Mouse (Mus musculus) forebrain, embryonic 15.5 days (tissue): ENCODE data around the gene Zfp36l2. TPM values are rescaled to one million over a fixed set of nuclear protein-coding genes. Genes with fewer than 3 reads are reported as not detected.
"Not testable (repeated sequence)": the region's sequence is repeated elsewhere in the genome, so short reads cannot be mapped to it uniquely, and the experiment has no call there.

Source experiments
- ATAC-seq: fragments of 200-750 bp; cut with Nextera tagmentation; replicated peaks from 2 replicates; pipeline ENCODE4 v1.8.0; 2017; ENCODE audit warnings: mild to moderate bottlenecking, moderate TSS enrichment, moderate library complexity
- H3K27ac ChIP-seq: fragments of 300-500 bp; sonication (generic); replicated peaks from 2 replicates; pipeline ENCODE4 v1.5.1; 2015; ENCODE audit warnings: mild to moderate bottlenecking, inconsistent platforms
- H3K27me3 ChIP-seq: fragments of 300-500 bp; sonication (generic); 2 replicates; pipeline ENCODE4 v1.6.1; 2015; ENCODE audit warnings: inconsistent platforms
- H3K36me3 ChIP-seq: fragments of 300-500 bp; sonication (generic); 2 replicates; pipeline ENCODE4 v1.6.1; 2015; ENCODE audit warnings: mild to moderate bottlenecking, inconsistent platforms
- H3K4me1 ChIP-seq: fragments of 300-500 bp; sonication (generic); 2 replicates; pipeline ENCODE4 v1.6.1; 2015; ENCODE audit warnings: inconsistent platforms
- H3K4me2 ChIP-seq: fragments of 300-500 bp; sonication (generic); replicated peaks from 2 replicates; pipeline ENCODE4 v1.6.1; 2015; ENCODE audit warnings: mild to moderate bottlenecking, inconsistent platforms
- H3K4me3 ChIP-seq: fragments of 300-500 bp; sonication (generic); 2 replicates; pipeline ENCODE4 v1.5.1; 2015; ENCODE audit warnings: mild to moderate bottlenecking, inconsistent platforms
- H3K9ac ChIP-seq: fragments of 300-500 bp; sonication (generic); replicated peaks from 2 replicates; pipeline ENCODE4 v1.6.1; 2015; ENCODE audit warnings: mild to moderate bottlenecking, inconsistent platforms
- H3K9me3 ChIP-seq: fragments of 300-500 bp; sonication (generic); 2 replicates; pipeline ENCODE4 v1.6.1; 2016; ENCODE audit warnings: inconsistent platforms
- WGBS: fragments of 180-500 bp; shearing (Covaris S2); methylation state at CpG from one replicate; pipeline ENCODE4 v1.1.7; 2015; ENCODE audit warnings: mixed read lengths; 5-methylcytosine and 5-hydroxymethylcytosine counted together
- polyA plus RNA-seq: library from polyadenylated mRNA; unstranded; fragments of >200 nt; fragmentation: Nextera tagmentation; extraction: Ambion mirVana; gene quantifications from 2 replicates; pipeline ENCODE4 v1.2.1, GENCODE M21; 2015

Zfp36l2 gene
- 4.7 and 4.9 TPM in 2 replicates for polyA plus RNA-seq

DNA sequence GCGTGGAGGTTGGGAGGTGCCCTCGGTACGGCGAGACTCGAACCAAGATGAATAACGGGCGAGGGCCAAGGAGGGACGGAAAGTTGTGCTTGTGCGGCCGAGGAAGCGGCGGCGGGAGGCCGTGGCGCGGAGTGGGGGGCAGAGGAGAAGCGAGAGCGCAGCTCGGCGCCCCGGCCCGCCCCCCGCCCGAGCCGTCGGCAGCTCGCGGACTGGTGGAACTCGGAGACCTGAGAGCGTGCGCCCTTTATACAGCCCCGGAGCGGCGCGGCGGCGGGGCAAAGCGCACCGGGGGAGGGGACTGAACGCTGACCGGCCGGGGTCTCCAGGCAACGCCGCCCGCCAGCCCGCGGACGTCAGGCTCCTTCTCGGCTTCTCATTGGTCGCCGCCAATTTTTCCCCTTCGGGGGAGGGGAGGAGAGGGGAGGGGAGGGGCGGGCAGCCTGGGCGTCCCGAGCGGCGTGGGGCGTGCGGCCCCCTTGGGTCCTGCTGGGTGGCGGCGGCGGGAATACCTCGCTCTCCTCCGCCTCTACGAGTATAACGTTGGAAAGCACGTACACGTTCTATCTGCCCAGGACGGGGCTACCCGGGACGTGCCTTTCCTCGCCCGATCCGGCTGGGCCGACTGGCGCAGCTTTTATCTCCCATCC, at the start of gene Zfp36l2:
Gene Zfp36l2, minus strand, starts transcription at position 221 of the 647 bp plus-strand sequence.
- ATAC-seq = peak; percentile 87
- peaks cover 5% of the 10 kb centered on the region; the same call in 1 of the 2 replicates for H3K36me3 ChIP-seq
- under 1% methylated on average over 71 of the region's 76 CpGs for WGBS

DNA sequence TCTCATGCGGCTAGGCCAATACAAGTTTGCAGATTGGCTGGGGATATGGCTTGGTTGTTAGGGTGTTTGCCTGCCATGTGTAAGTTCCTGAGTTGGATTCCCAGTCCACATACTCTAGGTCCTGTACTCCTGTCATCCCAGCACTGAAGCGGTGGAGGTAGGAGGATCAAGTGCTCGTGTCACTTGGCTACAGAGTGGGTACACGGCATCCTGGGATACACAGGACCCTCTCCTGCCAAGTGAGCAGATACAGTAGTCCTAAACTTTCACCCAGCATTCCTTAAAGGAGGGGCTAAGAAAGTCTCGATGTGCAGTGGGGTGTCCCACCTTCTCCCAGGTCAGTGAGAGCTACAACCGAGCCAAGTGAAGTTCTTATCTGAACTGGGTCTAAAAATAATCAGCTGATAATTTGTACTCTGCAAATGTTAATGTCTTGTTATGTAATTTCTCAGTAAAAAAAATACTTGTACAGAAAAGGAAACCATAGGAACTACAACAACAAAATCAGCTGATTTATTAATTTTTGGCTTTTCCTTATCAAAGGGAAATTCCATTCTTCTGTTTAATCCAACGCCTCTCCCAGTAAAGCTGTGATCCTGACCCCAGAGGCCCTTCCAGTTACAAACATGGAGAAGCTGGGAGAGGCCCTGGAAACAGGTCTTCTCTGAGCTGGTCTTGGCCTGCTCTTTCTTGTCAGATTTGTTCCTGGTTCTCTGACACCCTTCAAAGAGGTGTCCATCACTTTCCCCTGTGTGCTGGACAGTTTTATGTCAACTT, 49.2 kb upstream of the Zfp36l2 start:
- Histone ChIP-seq H3K9ac (no peak overlapping the region), H3K4me1 (no peaks in the 10 kb centered on the region), H3K27ac (no peak overlapping the region), H3K4me2 (no peak overlapping the region), H3K4me3 (no peak overlapping the region), H3K9me3 (no peaks in the 10 kb centered on the region), H3K36me3 (no peaks in the 10 kb centered on the region), H3K27me3 (no peaks in the 10 kb centered on the region)
- no peak for ATAC-seq
- WGBS = 93% methylated on average over 7 of the region's 7 CpGs

More for the DNA sequence above, at the start of gene Zfp36l2:
- peak within 1 kb of the TSS; percentile 89 for H3K27ac ChIP-seq
- H3K4me2 ChIP-seq = peak within 1 kb of the TSS; percentile 86
- peaks cover 41% of the 10 kb centered on the region for H3K4me1 ChIP-seq
- peak within 1 kb of the TSS; percentile 52 for H3K9ac ChIP-seq
- no peaks in the 10 kb centered on the region for H3K9me3 ChIP-seq
- peaks cover 7% of the 10 kb centered on the region; the same call in 1 of the 2 replicates for H3K27me3 ChIP-seq
- H3K4me3 ChIP-seq = peak within 1 kb of the TSS; percentile 73

DNA sequence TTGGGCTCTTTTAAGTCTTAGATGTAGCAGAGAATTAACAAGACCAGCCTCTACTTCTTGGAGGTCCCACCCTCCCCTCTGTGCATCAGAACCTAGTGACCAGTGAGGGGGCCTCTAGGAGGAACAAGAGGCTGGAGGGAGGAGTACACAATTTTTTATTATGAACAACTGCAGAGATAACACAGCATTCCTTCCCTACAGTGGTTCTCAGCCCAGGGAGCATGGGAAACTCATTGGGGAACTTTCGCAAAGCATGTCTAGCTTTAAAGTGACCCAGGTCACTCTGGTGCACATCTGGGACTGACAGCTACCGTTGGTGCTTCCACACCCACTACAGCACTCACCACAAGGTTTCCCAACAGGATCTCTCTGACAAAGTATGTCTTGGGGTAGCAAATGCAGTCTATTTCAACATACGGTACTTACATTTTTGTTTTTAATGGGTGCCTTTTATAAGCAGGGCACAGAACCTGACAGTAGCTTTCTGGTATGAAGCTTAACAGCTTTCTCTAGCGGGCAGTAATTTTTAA, 47.7 kb upstream of the Zfp36l2 start:
- H3K9me3 ChIP-seq = no peaks in the 10 kb centered on the region
- ATAC-seq = no peak
- H3K27me3 ChIP-seq = no peaks in the 10 kb centered on the region
- H3K27ac ChIP-seq = no peak overlapping the region
- no peaks in the 10 kb centered on the region for H3K36me3 ChIP-seq
- no peak overlapping the region for H3K4me3 ChIP-seq
- WGBS = 93% methylated on average over 4 of the region's 4 CpGs
- H3K4me2 ChIP-seq = no peak overlapping the region
- H3K4me1 ChIP-seq = no peaks in the 10 kb centered on the region
- H3K9ac ChIP-seq = no peak overlapping the region

DNA sequence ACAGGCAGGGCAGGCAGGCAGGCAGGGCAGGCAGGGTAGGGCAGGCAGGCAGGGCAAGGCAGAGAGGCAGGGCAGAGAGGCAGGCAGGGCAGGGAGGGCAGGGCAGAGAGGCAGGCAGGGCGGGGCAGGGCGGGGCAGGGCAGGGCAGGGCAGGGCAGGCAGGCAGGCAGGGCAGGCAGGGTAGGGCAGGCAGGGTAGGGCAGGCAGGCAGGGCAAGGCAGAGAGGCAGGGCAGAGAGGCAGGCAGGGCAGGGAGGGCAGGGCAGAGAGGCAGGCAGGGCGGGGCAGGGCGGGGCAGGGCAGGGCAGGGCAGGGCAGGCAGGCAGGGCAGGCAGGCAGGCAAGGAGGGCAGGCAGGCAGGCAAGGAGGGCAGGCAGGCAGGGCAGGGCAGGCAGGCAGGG, 47.0 kb upstream of the Zfp36l2 start:
- not testable (repeated sequence) for H3K9me3 ChIP-seq, ATAC-seq, H3K36me3 ChIP-seq, H3K9ac ChIP-seq, H3K27me3 ChIP-seq, H3K4me3 ChIP-seq, H3K4me2 ChIP-seq, H3K4me1 ChIP-seq, H3K27ac ChIP-seq
- 100% methylated on average over 2 of the region's 4 CpGs for WGBS

DNA sequence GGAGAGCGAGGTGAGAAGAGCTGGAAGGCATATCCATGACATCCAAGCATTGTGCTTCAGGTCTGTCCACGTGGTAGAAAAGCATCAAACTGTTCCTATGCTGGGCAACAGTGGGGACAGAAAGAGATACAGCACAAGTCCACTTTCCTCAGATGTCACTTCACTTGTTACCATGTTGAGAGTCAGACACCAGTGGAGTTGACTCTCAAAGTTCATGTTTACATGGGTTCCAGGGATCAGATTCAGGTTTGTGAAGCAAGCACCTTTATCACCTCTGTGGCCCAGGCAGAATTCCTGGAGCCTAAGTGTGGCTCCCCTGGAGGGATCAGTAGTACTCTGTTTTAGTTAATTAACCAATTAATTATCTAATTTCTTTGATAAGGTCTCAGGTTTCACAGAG, 46.0 kb upstream of the Zfp36l2 start:
- ATAC-seq = no peak
- Histone ChIP-seq H3K9ac (no peak overlapping the region), H3K27me3 (no peaks in the 10 kb centered on the region), H3K4me3 (no peak overlapping the region), H3K9me3 (no peaks in the 10 kb centered on the region), H3K36me3 (0 out of 2 replicates have a peak, but pooled peaks cover 2% of the 10 kb centered on the region), H3K4me2 (no peak overlapping the region), H3K27ac (no peak overlapping the region), H3K4me1 (no peaks in the 10 kb centered on the region)
- 88% methylated on average over 2 of the region's 2 CpGs for WGBS

DNA sequence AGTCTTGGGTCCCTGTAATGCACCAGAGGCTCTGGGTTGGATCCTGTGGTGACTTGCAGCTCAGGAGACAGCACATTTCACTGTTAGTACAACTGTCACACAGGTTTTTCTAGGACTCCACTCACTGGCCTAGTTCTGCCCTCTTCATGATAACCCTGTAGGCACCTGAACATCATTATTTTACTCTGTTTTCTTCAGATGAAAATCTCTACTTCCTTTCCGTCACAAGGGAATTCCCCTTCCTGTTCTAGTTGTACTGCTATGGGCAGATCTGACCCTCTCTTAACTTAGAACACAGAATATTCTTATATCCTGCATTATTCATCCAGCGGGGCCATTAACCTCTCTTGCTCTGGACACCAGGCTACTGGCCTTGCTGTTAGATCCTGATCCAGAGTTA, 43.6 kb upstream of the Zfp36l2 start:
- H3K4me3 ChIP-seq = no peak overlapping the region
- 0 out of 2 replicates have a peak, but pooled peaks cover 2% of the 10 kb centered on the region for H3K36me3 ChIP-seq
- 96% methylated on average over 2 of the region's 2 CpGs for WGBS
- H3K9ac ChIP-seq = no peak overlapping the region
- no peaks in the 10 kb centered on the region for H3K4me1 ChIP-seq
- no peak overlapping the region for H3K27ac ChIP-seq
- H3K4me2 ChIP-seq = no peak overlapping the region
- H3K9me3 ChIP-seq = no peaks in the 10 kb centered on the region
- no peaks in the 10 kb centered on the region for H3K27me3 ChIP-seq
- ATAC-seq = no peak

DNA sequence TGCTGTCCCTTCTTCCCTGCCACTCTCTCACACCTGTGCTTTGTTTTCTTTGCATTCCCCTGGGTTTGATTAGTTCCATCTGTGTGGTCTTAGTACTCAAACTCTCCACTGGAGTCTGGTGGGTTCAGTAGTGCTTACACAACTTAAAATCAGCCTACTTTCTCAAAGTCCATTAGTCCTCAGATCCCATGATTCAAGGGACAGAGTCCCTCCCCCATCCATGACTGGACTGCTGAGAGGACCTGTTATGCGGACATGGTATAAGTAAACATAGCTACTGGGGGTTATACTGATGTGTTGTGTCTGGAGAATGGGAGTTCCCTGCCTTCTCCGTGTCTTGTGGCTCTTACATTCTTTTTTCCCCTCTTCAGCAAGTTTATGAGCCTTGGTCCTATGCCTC, 40.5 kb upstream of the Zfp36l2 start:
- Histone ChIP-seq H3K27me3 (no peaks in the 10 kb centered on the region), H3K4me1 (no peaks in the 10 kb centered on the region), H3K27ac (no peak overlapping the region), H3K4me3 (no peak overlapping the region), H3K9ac (no peak overlapping the region), H3K36me3 (0 out of 2 replicates have a peak, but pooled peaks cover 2% of the 10 kb centered on the region), H3K9me3 (no peaks in the 10 kb centered on the region), H3K4me2 (no peak overlapping the region)
- ATAC-seq = no peak
- 97% methylated on average over 2 of the region's 2 CpGs for WGBS

DNA sequence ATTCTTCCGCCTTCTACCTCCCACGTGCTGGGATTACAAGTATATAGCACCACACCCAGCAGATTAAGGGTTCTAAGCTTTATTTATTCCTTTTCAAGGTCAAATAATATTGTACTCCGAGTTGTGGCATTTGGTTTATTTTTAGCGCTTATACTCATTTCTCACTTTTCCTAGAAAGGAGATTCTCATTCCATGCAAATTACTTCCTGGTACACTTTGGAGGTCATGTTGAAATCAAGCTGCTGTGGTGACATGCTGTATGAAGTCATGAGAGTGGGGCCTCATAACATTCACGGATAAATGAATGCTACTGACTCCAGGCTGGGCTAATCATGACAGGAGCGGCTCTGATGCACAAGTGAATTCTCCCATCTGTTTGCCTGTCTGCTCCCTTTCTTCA, 38.9 kb upstream of the Zfp36l2 start:
- Histone ChIP-seq H3K4me2 (no peak overlapping the region), H3K9ac (no peak overlapping the region), H3K27ac (no peak overlapping the region), H3K27me3 (no peaks in the 10 kb centered on the region), H3K4me3 (no peak overlapping the region), H3K9me3 (no peaks in the 10 kb centered on the region), H3K36me3 (0 out of 2 replicates have a peak, but pooled peaks cover 8% of the 10 kb centered on the region), H3K4me1 (no peaks in the 10 kb centered on the region)
- 75% methylated on average over 6 of the region's 6 CpGs for WGBS
- no peak for ATAC-seq

DNA sequence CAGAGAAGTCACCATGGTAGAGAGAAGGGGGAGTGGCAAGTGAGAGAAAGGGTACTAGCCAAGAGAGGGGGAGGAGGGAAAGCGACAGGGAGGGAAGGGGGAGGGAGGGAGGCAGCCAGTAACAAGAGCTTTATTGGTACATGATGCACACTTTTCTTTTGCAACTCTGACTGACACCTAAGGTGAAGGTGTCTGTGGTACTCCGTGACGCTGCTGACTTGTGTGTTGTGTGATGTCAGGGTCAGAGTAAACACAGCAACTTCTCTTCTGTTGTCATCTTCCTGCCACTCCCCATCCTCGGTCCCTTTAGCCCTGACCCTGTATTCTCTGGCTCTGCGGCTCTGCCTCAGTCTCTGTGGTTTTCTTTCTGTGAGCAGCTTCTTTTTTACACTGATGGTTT, 38.5 kb upstream of the Zfp36l2 start:
- Histone ChIP-seq H3K4me3 (no peak overlapping the region), H3K9me3 (no peaks in the 10 kb centered on the region), H3K27me3 (no peaks in the 10 kb centered on the region), H3K4me2 (no peak overlapping the region), H3K9ac (no peak overlapping the region), H3K4me1 (no peaks in the 10 kb centered on the region), H3K36me3 (peaks cover 8% of the 10 kb centered on the region; the same call in 1 of the 2 replicates), H3K27ac (no peak overlapping the region)
- 69% methylated on average over 5 of the region's 5 CpGs for WGBS
- no peak for ATAC-seq

DNA sequence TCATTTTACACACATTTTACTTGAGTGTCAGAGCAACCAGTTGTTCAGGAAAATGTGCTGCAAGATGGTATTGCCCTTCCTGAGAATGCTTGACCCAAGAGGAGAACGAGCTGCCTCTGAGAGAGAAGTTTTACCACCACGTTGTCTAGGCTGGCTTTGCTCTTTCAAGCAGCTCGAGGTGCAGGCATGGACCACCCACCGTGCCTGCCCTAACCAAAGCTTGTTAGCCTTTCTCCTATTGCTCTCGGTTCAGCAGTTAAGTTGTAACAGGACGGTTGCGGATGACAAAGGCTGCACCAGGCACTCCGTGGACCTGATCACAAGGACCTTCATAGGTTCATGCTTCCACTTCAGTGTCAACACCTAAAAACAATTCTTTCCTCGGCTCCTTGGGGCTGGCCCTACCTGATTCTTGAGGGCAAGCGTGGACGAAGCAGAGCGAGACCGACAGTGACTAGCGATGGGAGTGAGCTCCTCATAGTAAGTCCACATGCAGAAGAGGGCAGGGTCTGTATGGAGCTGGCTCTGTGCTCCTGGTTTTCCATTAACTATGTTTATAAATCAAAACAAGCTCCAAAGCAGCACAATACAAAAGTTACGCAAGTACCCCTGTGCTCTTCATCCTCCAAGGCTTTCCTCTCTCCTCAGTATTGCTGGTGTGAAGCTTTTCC, 36.6 kb upstream of the Zfp36l2 start:
- H3K4me3 ChIP-seq = no peak overlapping the region
- no peaks in the 10 kb centered on the region for H3K9me3 ChIP-seq
- no peaks in the 10 kb centered on the region for H3K4me1 ChIP-seq
- no peak overlapping the region for H3K4me2 ChIP-seq
- H3K36me3 ChIP-seq = peaks cover 8% of the 10 kb centered on the region; the same call in 1 of the 2 replicates
- no peak overlapping the region for H3K9ac ChIP-seq
- no peaks in the 10 kb centered on the region for H3K27me3 ChIP-seq
- whole genome bisulfite sequencing = 67% methylated on average over 15 of the region's 15 CpGs
- no peak for ATAC-seq
- H3K27ac ChIP-seq = no peak overlapping the region

DNA sequence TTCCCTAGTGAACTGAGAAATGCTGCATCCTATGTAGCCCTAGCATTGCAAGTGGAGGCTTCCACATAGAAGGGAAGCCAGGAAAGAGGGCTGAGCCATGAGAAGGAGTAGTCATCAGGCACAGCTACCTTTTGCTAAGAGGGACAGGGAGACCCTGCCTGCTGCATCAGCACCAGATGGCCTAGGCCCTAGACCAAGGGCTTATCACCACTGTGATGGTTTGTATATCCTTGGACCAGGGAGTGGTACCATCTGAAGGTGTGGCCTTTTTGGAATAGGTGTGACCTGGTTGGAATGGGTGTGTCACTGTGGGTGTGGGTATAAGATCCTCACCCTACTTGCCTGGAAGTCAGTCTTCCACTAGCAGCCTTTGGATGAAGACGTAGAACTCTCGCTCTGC, 31.1 kb upstream of the Zfp36l2 start:
- H3K27ac ChIP-seq, H3K4me1 ChIP-seq, H3K9me3 ChIP-seq, H3K9ac ChIP-seq, H3K4me2 ChIP-seq, H3K36me3 ChIP-seq, ATAC-seq, H3K4me3 ChIP-seq, H3K27me3 ChIP-seq: not testable (repeated sequence)
- WGBS = 100% methylated on average over 2 of the region's 2 CpGs

DNA sequence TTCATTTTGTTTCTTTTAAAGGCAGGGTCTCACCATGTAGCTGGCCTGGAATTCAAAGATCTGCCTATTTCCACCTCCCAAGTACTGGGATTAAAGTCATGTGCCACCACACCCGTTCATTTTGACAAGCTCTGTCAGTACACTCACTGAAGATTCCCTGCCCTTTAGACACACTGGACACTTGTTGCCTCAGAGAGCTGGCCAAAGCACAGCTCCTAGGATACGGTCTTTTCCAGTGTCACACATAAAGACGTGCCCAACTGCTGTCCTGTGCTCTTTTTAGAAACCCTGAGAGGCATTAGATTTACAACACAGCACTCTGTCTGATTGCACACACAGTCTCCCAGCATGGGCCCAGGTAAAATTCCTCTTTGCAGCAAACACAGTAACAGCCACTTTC, 29.9 kb upstream of the Zfp36l2 start:
- no peak for ATAC-seq

More for the DNA sequence above, 29.9 kb upstream of the Zfp36l2 start:
- H3K4me2 ChIP-seq = no peak overlapping the region
- H3K27ac ChIP-seq = no peak overlapping the region
- no peak overlapping the region for H3K4me3 ChIP-seq
- H3K27me3 ChIP-seq = no peaks in the 10 kb centered on the region
- H3K9me3 ChIP-seq = no peaks in the 10 kb centered on the region
- no peak overlapping the region for H3K9ac ChIP-seq
- 81% methylated on average over 3 of the region's 3 CpGs for WGBS
- peaks cover 5% of the 10 kb centered on the region; the same call in 1 of the 2 replicates for H3K36me3 ChIP-seq
- H3K4me1 ChIP-seq = 0 out of 2 replicates have a peak, but pooled peaks cover 4% of the 10 kb centered on the region
